Mouse (Mus musculus) heart, postnatal 14 days (tissue): ENCODE data around the gene Wdr59. TPM values are rescaled to one million over a fixed set of nuclear protein-coding genes. Genes with fewer than 3 reads are reported as not detected.

Experiments used
- DNase-seq, 2 experiments: peaks; one replicate each; pipeline ENCODE4 v3.0.0; 2021 to 2022
- intact Hi-C: fragments of 180-260 bp; cut with DNase I; formaldehyde crosslinking; loops from one replicate; pipeline ENCODE4 v1.15.1; 2025
- total RNA-seq, 2 experiments: library from RNA; stranded (reverse); gene quantifications; 2 replicates each; pipeline ENCODE4 v1.2.3; 2021

Wdr59 gene
- total RNA-seq, 2 experiments from 2014 or later, result 7.8 to 10.3 TPM

DNA sequence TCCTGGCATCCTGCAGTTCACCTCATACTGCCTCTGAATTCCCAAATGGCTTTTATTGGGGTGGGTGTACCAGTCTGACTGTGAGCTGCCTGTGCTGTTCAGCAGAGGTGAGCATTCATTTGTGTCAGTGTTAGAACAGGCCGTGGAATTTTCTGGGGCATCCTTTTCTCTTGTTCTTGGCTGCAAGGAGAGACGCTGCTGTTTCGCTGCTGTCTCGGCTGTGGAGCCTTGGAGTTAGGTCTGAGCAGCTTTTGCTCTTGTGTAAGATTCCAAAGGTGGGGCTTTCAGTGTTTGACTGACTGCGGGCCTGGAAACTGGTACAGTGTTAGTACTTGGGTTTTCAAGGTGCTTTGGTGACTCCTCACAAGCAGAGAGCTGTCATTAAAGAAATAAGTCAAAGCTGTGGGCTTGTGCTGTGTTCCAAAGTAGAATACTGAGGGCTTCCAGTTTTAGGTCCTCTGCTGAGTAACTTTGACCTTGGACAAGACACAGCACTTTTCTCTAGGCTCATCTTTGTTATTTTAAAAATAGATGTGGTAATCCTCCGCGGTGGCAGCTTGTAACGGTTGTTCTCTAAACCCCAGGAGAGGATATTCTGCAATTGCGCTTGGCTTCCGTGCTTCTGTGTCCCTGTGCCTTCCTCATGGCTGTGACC is 17.7 kb upstream of the Wdr59 start:
- intact Hi-C loops, result loop anchor here (10.0 kb wide), 1 partner anchor 195 kb away; no protein-coding TSS in a partner anchor

GRCm38 (mm10) chr8:111538194-111538593 is 16.3 kb upstream of the Wdr59 start:
- peak; percentile 29 to 47 for DNase-seq
- intact Hi-C loops, result loop anchor here (10.0 kb wide), 1 partner anchor 193 kb away; no protein-coding TSS in a partner anchor

More for the DNA sequence above, 17.7 kb upstream of the Wdr59 start:
- DNase-seq, result peak in 1 of 2 experiments; percentile 36

DNA sequence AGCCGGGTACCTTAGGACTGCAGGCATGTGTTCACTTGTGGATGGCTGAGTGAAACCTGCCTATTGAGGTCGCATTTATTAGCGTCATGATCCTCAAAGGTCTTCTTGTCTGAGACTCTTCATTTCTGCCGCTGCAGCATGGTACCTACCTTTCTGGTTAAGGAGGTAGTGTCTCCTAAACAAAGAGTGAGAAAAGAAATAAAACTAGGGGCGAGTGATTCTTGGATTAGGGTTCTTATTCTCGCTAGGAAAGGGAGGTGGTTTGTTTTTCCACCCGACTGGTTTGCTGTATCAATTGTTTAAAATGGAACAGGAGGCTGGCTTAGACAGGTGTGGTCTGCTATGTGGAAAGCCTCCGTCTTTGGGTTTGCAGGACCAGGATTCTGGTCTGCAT is 15.9 kb upstream of the Wdr59 start:
- intact Hi-C loops, result loop anchor here (10.0 kb wide), 1 partner anchor 193 kb away; no protein-coding TSS in a partner anchor

GRCm38 (mm10) chr8:111536978-111537764 is 15.3 kb upstream of the Wdr59 start:
- intact Hi-C loops, result loop anchor here (1.0 to 10.0 kb wide), 2 partner anchors 89 to 192 kb away; no protein-coding TSS in a partner anchor
- DNase-seq, result peak; percentile 51 to 54

More for the DNA sequence above, 15.9 kb upstream of the Wdr59 start:
- no peak for DNase-seq

DNA sequence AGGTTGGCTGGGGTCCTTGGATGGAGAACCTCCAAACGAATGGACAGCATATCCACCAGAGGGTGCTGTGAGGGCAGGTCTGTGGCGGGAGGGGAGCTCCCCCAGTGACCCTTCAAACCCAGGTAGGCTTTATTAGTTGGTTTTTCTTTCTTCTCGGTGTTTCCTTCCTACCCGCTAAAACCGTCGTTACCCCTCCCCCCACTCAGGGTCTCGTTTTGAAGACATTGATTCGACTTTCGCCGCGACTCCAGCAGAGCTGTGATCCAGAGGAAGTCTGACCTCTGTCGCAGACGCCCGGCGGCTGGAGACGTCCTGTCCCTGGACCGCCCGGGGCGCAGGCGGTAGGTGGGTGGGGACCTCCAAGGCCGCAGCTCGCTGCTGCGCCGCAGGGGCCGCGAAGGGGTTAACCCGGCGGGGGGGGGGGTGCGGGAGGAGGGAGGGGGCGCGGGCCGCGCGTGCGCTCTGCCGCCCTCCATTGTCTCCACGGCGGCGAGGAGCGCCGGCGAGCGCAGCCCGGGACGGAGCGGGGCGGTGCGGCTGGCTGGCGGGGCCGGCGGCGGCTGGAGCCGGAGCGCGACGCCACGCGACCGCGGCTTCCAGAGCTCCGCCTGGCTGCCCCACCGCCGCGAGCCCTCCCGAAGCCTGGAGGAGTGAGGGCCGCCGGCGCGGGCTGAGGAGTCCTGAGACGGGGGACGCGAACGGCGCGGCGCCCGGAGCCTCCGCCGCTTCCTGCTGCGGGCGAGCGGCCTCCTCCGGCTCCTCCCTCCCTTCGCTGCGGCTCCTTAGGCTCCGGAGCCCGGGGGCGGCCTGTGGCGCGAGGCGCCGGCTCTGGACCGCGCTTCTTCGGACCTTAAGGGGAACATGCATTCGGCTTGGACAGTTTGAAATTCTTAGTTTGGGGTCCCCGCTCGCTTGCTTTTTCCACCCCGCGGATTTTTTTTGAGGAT is 14.4 kb upstream of the Wdr59 start, which contains the start of gene Znrf1:
Znrf1 (plus strand) TSS at position 67 of the 947 bp plus-strand sequence.
- intact Hi-C loops, result loop anchor here (1.0 to 10.0 kb wide), 2 partner anchors 90 to 192 kb away; no protein-coding TSS in a partner anchor
- DNase-seq, result peak; percentile 81 to 88

DNA sequence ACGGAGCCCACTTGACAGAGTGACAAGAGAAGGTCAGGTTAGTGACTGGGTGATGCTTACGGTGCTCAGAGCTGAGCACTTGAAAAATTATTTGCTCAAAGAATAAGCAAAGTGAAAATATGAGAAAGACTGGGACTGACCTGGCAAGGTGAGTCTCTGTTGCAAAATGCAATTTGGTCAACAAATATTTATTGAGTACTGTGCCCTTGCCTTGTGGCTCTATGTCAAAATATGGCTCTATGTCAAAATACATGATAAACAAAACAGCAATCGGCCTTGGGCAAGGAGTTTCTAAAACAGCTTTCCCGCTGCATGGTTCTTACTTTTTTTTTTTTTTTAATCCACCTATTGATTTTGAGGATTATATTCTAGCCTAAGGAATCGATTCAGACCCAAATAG is 13.6 kb upstream of the Wdr59 start:
- intact Hi-C loops, result loop anchor here (10.0 kb wide), 1 partner anchor 191 kb away; no protein-coding TSS in a partner anchor
- no peak for DNase-seq

- intact Hi-C loops, result loop anchor here (10.0 kb wide), 1 partner anchor 189 kb away; no protein-coding TSS in a partner anchor
- no peak for DNase-seq
Measured at GRCm38 (mm10) chr8:111533503-111533902, 11.6 kb upstream of the Wdr59 start.

- no peak for DNase-seq
- intact Hi-C loops, result loop anchor here (10.0 kb wide), 1 partner anchor 187 kb away; no protein-coding TSS in a partner anchor
Measured at GRCm38 (mm10) chr8:111531621-111532020, 9.7 kb upstream of the Wdr59 start.

DNA sequence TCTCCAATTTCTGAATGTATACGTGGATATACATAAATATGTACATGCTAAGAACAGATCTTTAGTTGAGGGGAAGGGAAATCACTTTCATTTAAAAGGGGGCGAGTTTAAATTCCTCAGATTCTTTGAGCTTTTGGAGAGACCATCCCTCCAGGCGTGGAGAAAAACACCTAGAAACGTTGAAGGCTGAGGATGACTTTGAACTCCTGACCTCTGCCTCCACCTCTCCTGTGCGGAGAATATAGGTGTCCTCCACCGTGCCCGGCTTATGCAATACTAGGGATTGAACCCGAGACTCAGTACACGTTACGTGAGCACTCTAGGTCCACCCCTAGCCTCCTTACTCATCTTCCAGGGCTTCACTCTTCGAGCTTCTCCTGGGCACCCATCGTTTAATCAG is 9.3 kb upstream of the Wdr59 start:
- DNase-seq, result no peak
- intact Hi-C loops, result loop anchor here (10.0 kb wide), 1 partner anchor 186 kb away; no protein-coding TSS in a partner anchor

GRCm38 (mm10) chr8:111528071-111528470 is 6.2 kb upstream of the Wdr59 start:
- intact Hi-C loops, result no loop called here
- no peak for DNase-seq

DNA sequence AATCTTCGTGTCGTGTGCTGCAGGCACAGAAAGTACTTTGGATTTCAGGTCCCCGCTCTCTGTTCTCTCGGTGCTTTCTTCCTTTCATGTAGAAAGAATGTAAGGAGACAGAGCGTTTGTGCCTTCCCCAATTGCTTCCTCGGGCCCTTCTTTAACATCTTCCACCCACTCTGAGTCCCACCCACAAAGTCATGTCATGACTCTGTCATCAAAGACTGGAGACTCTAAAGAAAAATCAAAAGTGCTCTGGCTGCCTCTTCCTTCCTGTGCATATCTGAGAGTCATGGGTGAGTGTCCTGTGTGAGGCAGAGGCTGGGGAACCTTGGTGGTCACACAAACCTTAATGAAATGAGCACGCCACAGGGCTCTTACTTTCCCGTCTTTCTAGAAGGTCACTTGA is 5.3 kb upstream of the Wdr59 start:
- no peak for DNase-seq
- intact Hi-C loops, result no loop called here

GRCm38 (mm10) chr8:111526403-111527024 is 4.6 kb upstream of the Wdr59 start:
- intact Hi-C loops, result no loop called here
- DNase-seq, result no peak

GRCm38 (mm10) chr8:111517466-111517865 is 4.4 kb downstream of the Wdr59 start:
- intact Hi-C loops, result loop anchor here (5.0 to 10.0 kb wide), 2 partner anchors 35 to 307 kb away; no protein-coding TSS in a partner anchor
- no peak for DNase-seq

DNA sequence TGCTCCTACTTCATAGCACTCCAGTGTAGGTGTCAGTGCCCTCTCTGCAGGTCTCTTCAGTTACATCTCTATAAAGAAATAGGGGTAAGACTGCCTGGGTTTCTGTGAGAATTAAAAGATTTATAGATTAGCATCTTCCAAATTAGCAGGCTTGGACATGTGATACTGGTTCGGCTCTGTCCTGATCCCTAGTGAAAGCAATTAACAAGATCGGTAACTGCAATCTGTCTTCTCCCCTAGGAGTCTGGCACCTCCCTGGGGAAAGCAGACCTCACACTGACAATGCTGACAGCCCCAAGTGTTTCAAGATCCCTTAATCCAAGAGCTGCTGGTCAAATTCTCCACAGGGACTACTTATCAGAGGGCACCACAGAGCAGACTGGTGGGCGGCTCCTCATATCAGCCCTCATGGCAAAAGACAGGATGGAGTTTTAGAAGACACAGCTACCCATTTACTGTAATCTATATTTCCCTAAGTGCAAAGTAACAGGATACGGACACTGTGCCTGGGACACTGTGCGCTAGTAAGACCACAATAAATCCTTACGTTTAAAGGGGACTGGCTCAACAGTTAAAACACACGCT is 5.3 kb downstream of the Wdr59 start:
- intact Hi-C loops, result loop anchor here (5.0 to 10.0 kb wide), 2 partner anchors 34 to 308 kb away; no protein-coding TSS in a partner anchor
- no peak for DNase-seq

DNA sequence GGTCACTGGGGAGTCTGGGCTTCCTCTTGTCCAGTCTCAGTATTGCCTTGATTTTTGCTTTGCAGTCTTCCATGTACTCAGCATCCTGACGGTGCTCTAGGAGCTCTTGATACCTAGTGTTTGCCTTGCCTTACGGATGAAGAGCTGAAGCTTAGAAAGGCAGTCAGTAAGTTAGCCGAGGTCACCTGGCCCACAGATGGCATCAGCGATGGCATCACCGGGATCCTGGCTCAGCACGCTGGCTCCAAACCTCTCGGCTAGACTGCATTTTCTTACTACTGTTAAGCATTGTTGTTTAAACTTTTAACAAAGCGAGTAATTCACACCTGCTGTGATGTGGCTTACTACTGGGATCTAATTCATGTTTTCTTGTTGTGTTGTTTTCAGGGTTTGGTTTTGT is 8.4 kb downstream of the Wdr59 start:
- no peak for DNase-seq
- intact Hi-C loops, result loop anchor here (10.0 kb wide), 1 partner anchor 311 kb away; no protein-coding TSS in a partner anchor

- intact Hi-C loops, result loop anchor here (10.0 kb wide), 1 partner anchor 312 kb away; no protein-coding TSS in a partner anchor
- peak in 1 of 2 experiments; percentile 33 for DNase-seq
Measured at GRCm38 (mm10) chr8:111512941-111513340, 9.0 kb downstream of the Wdr59 start.

GRCm38 (mm10) chr8:111510401-111510800 is 11.5 kb downstream of the Wdr59 start:
- DNase-seq, result peak in 1 of 2 experiments; percentile 32
- intact Hi-C loops, result loop anchor here (10.0 kb wide), 1 partner anchor 314 kb away; no protein-coding TSS in a partner anchor

GRCm38 (mm10) chr8:111509278-111509677 is 12.6 kb downstream of the Wdr59 start:
- intact Hi-C loops, result no loop called here

GRCm38 (mm10) chr8:111508566-111508965 is 13.3 kb downstream of the Wdr59 start:
- DNase-seq, result peak in 1 of 2 experiments; percentile 28
- intact Hi-C loops, result no loop called here

More at GRCm38 (mm10) chr8:111509278-111509677, 12.6 kb downstream of the Wdr59 start:
- DNase-seq, result no peak
